Mouse (Mus musculus) spleen, embryonic (tissue): Measurements from ENCODE around the gene E2f1.

Experiments
- CTCF ChIA-PET: fragments of 350-600 bp; sonication (Branson Sonifier 250); formaldehyde crosslinking; loops from one replicate; lab custom pipeline; 2022; lab: Charles Lee

Gene E2f1

DNA sequence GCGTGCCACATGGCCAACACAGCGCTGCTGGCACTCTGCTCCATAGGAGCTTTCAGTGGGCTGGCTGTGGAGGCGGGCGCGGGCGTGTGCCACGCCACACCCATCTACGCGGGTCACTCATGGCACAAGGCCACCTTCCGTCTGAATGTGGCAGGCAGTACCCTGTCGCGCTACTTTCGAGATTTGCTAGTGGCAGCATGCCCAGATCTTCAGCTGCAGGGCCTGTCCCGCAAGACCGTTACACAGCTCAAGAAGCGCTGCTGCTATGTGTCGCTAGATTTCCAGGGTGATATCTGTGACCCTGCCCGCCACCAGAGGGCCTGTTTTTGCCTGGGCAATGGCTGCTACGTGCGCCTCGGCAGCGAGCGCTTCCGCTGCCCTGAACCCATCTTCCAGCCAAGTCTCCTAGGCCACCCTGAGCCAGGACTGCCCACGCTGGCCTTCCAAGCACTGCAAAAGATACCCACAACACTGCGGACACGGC, 17.2 kb downstream of the E2f1 start:
- CTCF ChIA-PET, result no interaction called here

DNA sequence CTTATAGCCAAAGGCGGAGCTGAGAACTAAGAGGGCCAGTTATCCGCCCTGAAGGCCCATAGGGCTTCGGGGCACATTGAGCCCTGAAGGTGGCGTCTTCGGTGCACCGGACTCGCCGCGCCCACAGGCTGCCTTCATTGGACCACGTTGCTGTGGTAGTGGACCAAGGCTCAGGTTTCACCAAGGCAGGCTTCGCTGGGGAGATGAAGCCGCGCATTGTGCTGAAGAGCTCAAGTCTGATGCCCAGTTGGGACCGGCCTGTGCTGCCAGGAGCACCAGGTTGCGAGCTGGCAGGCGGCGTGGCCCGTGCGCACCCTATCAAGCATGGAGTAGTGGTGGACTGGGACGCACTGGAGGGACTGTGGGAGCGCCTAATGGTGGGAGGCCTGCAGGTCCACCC, 17.8 kb downstream of the E2f1 start:
- CTCF ChIA-PET, result no interaction called here

DNA sequence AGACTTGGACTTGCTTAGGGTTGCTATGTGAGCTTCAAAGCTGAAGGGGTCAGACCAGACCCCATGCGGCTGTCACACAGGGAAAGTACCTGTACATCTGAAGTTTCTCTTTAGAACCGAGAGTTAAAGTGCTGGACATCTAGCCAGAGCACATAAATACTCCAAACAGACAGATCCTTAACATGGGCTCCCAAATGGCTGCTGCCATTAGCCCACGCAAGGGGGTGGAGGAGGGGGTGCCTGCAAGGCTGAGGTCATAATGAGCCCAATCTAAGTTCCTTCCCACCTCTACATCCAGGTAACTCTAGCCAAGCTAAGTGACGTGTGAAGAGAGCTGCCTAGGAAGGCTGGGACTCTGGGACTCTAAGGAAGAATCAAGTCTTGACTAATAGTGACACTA, 18.2 kb downstream of the E2f1 start, which contains the start of gene Actl10:
Gene Actl10 (plus strand): TSS at position 301 of the 400 bp plus-strand sequence.
- CTCF ChIA-PET, result no interaction called here

DNA sequence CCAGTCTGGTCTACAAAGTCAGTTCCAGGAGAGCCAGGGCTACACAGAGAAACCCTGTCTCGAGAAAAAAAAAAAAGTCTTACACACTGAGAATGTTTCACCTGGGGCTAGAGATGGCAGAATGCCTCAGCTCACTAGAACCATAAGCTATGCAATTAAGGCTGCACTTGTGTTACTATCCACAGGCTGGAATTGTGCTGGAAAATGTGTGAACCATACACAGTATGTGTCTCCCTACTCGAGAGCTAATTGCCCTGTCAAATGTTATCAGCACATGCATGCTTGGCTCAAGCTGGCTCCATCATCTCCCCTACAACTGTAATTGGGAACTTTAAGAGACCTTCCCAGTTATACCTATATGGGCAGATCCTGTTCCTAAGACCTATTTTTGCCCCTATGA, 18.8 kb downstream of the E2f1 start:
- CTCF ChIA-PET, result no interaction called here

DNA sequence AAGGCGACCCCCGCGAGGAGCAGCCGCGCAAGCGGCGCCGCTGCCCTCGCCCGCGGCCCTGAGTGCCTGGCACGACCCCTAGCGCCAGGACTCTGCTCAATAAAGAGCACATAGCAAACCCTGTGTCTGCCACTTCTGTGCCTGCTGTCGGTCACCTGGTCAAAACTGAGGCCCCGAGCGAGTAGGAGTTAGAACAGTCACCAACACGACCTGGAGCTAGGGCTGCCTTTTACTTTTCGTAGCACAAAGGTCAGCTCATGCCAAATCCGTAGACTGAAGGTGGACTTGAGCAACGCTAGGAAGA, 19.9 kb downstream of the E2f1 start:
- CTCF ChIA-PET, result no interaction called here

DNA sequence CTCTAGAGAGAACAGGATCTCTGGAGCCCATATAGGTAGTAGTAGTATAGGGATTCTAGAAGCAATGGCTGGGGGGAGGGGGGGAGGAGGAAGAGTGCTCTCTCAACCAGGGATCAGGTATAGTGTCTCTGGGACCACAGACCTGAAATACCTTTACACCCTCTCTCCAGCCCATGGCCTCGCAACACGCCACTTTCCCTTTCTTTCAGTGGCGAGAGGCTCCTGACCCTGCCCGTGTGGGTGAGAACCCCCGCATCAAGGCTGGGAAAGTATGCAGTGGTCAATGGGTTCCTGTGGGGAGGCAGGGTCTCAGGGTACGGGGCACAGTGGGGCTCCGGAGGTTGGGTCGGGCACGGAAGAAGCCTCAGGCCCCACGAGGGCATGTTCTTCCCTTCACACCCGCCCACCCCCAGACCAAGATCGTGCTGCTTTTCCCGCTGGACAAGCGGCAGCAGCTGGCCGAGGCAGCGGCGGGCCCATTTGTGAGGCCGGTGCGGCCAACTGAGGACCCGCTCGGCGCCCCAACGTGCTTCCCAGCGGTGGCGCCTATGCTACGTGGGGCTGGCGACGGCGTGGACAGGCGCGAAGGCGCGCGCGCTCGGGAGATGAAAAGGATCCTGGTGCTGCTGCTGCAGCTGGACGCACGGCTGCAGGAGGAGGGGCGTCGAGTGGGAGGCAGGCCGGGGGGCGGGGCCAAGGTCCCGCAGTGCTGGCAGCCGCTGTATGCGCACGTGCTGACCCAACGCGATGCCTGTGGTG, 20.4 kb downstream of the E2f1 start:
- CTCF ChIA-PET, result no interaction called here

DNA sequence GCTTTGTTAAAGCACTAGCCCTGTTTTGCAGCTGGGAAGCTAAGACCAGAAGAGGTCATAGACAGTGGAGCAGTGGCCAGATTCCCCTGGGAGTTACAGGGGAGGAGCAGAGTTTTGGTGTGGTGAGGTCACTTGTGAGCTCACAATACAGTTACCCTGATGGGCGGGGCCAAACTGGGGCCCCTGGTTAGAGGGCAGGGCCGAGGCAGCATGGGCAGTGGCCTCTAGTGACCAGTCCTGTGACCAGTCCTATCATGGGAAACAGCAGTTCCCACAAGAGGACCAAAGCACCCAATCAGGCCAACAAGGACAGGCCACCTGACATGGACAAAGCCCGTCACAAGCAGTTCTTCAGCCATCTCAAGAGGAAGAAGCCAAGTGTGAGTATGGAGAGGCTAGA, 21.0 kb downstream of the E2f1 start:
- CTCF ChIA-PET, result no interaction called here

DNA sequence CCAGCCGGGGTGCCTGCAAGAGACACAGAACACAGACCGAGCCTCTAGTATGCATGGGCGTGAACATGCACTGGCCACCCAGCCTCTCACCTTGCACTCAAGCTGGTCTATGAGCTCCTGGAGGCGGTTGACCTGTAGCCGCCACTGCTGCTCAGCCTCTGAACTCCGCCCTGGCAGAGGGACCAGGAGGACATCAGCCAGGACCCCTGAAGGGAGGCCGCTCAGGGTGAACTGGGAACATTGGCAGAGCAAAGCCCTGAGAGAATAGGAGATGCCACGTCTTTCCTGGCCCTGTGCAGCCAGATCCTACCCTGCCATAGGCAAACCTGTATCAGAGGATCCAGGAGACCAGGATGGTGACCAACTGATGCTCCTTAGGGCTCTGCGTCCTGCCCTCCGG, 23.0 kb downstream of the E2f1 start, which contains the start of gene 1700003F12Rik:
Gene 1700003F12Rik (plus strand): TSS at position 375 of the 400 bp plus-strand sequence.
- CTCF ChIA-PET, result no interaction called here

DNA sequence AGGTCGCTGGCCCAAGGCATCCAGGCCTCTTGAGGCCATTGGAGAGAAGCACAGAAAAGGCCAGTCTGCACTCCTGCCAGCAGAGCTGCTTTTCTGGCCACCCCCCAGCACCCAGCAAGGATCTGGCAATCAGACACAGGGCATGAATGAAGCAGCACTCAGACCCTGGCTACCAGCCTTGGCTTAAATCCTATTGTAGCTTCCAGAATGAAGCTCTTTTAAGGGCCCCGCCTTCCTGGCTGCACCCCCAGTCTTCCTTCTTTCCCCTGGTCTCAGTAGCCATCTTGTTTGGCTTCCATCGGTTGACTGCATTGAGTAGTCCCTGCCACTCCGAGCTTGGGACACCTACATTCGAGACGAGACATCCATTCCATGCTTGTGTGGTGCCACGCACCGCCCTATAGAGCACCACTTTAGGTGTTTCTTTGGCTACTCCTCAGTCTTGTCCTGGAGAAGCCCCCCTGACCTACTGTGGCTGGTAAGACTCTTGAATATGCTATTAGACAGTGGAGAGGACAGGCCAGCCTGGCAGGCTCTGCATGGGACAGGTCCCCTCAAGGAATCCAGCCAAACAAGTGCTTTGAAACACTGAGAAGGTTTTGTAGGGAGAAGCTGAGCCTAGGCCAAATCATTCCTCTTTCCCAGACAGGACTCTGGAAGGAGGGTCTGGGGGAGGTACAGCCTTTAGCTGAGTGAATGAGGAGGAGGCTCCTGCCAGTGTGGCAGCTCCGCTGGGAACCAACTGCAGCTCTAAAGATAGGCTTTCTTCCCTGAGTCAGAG, 25.9 kb downstream of the E2f1 start:
- CTCF ChIA-PET, result no interaction called here

DNA sequence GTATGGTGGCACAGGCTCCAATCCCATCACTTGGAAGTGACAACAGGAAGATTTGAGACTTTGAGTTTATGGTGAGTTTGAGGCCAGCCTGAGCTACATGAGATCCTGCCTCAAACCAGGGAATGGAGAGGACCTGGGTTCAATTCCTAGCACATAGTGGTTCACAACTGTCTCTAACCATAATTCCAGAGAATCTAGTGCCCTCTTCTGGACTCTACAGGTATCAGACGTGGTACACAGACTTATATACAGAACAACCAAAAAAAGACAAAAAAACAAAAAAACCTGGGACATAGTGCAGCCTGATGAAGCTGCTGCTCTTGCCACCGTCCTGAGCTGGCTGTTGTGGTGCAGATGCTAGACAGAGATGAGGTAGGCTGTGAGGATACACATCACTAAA, 28.1 kb downstream of the E2f1 start:
- CTCF ChIA-PET, result no interaction called here

DNA sequence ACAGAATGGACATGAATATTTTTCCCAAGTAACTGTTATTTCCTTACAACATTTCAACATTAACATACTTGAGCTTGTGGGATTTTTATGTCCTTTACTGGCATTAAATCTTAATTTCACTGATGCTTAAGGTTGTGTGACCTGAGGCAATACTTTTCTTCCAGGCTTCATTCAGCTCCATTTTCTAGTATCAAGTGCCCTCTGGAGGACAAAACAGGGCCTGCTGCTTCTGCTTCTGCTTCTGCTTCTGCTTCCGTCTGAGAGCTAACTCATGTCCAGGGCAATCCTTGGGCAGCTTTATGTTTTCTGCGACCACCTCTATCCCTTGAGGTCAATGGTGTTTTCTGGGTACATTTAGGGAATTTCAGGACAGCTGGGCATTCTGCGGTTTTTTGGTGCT, 30.0 kb downstream of the E2f1 start:
- CTCF ChIA-PET, result interaction anchor here (0.6 kb wide), 1 partner anchor 128 kb away, joined by 3 read pairs; no protein-coding TSS in a partner anchor

DNA sequence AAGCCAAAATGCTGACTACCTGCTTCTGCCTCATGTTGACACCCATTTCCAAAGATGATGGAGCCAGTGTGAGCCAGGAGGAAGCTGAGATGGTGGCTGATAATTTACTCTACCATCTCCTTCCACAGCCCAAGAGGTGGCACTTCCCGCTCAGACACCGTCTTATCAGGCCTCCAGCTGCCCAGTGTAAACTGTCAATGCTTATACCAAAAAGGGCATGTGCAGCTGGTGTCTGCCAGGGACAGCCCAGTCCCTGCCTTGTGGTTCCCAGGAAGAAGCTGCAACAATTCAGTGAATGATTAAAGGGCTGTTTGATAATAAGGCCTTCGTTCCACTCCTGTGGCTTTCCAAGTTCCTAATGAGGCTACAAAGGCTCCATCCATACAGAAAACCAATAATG, 31.0 kb downstream of the E2f1 start:
- CTCF ChIA-PET, result interaction anchor here (0.5 kb wide), 1 partner anchor 105 kb away, joined by 3 read pairs; no protein-coding TSS in a partner anchor

DNA sequence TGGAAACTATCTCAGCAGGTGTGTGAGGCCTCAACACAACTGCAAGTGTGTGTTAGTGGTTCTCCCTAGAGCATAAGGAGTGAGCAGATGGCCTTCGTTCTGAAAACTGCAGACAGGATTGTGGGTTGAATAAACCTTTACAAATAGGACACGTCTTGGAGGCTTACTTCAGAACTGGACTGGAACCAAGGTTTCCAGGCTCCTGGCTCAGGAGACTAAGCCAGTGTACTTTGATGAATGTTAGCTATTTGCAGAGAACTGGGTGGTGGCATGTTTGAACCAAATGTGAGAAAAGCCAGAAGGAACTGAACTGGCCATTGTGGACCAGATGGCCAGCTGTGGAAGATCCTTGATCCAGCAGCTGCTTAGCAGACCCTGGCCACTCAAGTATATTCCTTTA, 31.4 kb downstream of the E2f1 start:
- CTCF ChIA-PET, result no interaction called here

DNA sequence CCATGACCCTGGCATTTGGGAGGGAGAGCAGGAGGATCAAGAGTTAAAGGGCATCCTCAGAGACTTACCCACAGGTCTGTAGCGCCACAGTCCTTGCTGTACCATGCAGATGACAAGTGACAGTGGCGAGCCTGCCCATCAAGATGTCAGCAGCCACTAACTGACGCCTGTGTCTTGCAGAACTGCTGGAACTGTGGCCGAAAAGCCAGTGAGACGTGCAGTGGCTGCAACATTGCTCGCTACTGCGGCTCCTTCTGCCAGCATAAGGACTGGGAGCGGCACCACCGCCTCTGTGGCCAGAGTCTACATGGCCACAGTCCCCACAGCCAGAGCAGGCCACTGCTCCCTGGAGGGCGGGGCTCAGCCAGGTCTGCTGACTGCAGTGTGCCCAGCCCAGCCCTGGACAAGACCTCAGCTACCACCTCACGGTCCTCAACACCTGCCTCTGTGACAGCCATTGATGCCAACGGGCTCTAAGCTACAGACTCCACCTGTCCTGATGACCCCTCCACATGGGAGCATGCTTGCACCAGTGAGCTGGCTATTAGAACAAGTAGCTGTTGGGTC, 34.9 kb downstream of the E2f1 start:
- CTCF ChIA-PET, result no interaction called here

DNA sequence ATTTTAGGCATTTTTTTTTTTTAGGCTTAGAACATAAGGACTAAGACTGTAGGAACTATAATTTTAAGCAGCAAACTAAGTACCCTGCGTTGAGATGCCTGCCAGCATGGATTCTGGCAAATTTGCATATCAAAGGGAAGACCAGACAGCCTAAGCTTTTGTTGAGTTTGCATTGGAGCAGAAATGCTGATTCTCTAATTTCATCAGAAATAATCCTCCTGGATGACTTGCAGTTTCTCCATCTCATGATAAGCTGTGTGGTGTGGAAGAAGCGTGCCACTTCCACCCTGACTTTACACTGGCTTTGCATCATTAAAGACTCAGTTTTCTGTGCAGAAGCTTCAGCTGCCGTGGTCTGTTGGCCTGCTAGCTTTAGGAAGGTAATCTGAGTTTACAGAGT, 36.8 kb downstream of the E2f1 start:
- CTCF ChIA-PET, result interaction anchor here (0.7 kb wide), 1 partner anchor 316 kb away, joined by 4 read pairs; no protein-coding TSS in a partner anchor

DNA sequence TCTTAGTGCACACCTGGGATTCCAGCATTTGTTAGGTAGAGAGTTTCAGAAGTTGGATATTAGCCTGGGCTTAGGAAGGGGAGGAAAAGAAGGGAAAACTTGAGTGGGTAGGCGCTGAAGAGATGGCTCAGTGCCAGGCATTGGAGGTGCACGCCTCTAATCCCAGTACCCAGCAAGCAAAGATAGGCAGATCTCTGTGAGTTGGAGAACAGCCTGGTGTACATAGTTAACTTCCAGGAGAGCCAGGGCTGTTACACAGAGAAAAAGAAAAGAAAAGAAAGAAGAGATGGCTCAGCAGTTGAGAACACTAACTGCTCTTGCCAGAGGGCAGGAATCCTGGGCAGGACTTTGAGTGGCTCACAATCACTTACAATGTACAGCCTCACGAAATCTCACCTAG, 43.2 kb downstream of the E2f1 start:
- CTCF ChIA-PET, result no interaction called here

DNA sequence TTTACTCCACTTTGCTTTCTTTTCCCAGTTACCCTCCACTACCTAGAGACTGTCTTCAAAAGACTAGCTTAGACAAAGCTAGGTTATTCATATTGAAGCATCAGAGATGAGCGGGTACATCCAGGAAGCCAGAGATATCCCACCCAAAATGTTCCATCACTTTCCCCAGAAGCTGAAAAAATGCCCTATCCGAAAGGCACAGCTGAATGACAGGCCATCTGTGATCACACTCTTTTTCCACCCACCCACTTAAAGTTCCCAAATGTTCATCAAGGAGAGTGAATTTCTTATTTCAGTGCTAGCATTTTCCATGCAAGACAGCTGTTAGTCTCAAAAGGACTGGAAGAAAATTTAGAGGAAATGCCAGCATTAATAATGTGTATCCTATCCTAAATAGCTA, 44.4 kb downstream of the E2f1 start:
- CTCF ChIA-PET, result no interaction called here

DNA sequence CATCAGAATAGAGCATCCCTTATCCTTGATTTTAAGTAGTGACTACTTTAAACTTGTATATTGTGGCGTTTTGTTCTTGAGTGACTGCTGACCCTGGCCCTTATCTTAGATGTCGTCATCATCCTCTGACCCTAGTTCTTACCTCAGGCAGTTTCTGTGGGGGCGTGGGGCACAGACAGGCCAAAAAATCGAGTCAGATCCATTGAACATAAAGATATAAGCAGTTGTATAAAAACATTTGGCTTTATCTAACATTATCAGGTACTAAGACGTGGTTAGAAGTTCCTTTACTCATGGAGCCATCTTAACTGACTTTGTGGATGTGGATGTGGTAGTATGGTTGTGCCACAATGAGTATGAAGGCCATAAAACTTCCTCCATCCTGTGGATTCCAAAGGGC, 47.4 kb downstream of the E2f1 start:
- CTCF ChIA-PET, result no interaction called here

DNA sequence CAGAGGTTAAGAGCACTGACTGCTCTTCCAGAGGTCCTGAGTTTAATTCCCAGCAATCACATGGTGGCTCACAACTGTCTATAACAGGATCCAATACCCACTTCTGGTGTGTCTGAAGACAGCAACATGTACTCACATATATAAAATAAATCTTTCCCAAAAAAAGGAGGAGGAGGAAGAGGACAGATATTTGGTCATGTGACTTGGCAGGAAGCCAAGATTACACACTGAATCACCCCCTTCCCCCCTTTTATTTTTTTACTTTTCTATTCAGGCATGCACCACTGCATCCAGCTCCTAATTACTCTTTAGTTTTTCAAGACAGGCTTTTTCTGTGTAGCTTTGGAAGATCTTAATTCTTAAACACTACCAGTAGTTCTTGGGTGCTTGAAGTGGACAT, 48.2 kb downstream of the E2f1 start:
- CTCF ChIA-PET, result no interaction called here

DNA sequence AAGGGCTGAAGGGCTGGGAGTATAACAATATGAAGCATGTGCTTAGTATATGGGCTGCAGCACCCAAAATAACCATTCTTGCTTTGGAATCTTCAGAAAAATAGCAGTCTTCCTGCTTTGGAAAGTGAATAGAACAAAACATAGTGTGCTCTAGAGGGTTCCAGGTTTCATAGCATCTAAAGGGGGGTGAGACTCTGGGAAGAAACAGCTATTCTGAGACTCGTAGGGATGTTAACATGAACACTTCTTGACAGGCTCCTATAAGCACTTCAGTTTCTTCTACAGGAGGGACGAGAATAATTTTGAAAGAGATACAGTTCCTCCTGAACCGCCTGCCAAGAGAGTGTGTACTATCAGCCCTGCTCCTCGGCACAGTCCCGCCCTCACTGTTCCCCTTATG, 52.3 kb downstream of the E2f1 start:
- CTCF ChIA-PET, result no interaction called here

DNA sequence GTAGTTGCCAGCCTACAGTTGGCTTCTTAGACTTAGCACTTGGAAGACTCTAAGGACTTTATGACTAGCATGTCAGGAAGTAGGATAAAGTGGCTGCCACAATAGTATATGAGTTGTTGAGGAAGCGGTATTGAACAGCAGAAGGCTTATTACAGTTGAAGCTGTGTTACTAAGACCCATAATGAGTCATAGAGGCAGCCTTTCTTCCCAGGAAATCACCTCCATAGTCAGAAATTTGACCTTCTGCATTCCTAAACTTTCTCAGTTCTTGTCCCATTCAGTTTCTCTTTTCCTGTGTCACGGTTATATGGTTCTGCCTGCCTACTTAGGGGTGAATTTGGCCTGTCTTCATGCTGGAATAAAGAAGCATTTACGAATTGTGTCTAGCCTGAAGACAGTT, 52.7 kb downstream of the E2f1 start:
- CTCF ChIA-PET, result no interaction called here

DNA sequence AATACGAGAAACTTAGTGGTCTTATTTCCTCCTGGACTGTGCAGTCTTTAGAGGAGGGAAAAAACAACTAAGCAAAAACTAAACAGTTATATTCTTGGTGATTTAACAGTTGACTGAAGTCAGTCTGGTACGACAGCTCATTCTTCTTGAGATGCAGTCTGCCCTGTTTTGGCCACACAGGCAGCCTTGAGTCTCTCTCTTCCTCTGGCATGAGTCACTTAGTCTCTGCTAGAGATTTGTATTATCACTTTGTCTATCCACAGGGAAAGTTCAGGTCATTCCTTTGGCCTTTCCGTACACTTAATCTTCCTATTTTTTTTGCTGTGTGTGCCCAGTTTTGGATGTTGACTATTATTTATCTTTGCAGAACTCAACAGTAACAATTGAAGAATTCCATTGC, 59.6 kb downstream of the E2f1 start:
- CTCF ChIA-PET, result no interaction called here
